7 mouse cellular contexts compared by ENCODE assay signal in genomic region chrX:74270902-74271551, GRCm38 (mm10). TPM values are rescaled to one million over a fixed set of nuclear protein-coding genes. Genes with fewer than 3 reads are reported as not detected.
DNase-seq lines count a peak whose midpoint lies in the region; ATAC-seq and TF ChIP-seq lines count a peak whose summit lies in the region.

No protein-coding gene starts in this region.

- no peak for TF ChIP-seq POLR2A in thymus, adult 2 months (IDR thresholded peaks at IDR 0.05; ENCODE audit: control insufficient read depth, extremely low read depth, insufficient read depth, low read length, poor library complexity)

- peaks cover 4% of the 10 kb centered on the region for H3K36me3 ChIP-seq in thymus, adult 2 months (ENCODE audit: control insufficient read depth, insufficient read depth, low read length)
- H3K36me3 ChIP-seq in heart, embryonic 10.5 days, result peaks cover 10% of the 10 kb centered on the region; the same call in 1 of the 2 replicates

- H3K9me3 ChIP-seq in heart, embryonic 10.5 days, result no peaks in the 10 kb centered on the region

- peak; percentile 4 for ATAC-seq in common myeloid progenitor, adult 5-6 weeks (replicated peaks; ENCODE audit: low read depth, poor library complexity, severe bottlenecking)

- no peaks in the 10 kb centered on the region for H3K27me3 ChIP-seq in thymus, adult 2 months (ENCODE audit: control insufficient read depth, insufficient read depth, low read length)
- H3K27me3 ChIP-seq in heart, embryonic 10.5 days (ENCODE audit: insufficient read depth, poor library complexity, severe bottlenecking), result no peaks in the 10 kb centered on the region

- no peak for TF ChIP-seq CTCF in thymus, adult 2 months (IDR thresholded peaks at IDR 0.05; ENCODE audit: borderline replicate concordance, control insufficient read depth, extremely low read depth, insufficient read depth, low read length, poor library complexity)

- H3K4me3 ChIP-seq in thymus, adult 2 months (ENCODE audit: control insufficient read depth, insufficient read depth, low read length), result peak overlapping the region; percentile 80
- peak overlapping the region; percentile 65 for H3K4me3 ChIP-seq in heart, embryonic 10.5 days

- whole genome bisulfite sequencing in thymus, adult 2 months, result 2% methylated on average over 27 of the region's 27 CpGs
- 15% methylated on average over 27 of the region's 27 CpGs for WGBS in heart, embryonic 10.5 days

- peaks cover 3% of the 10 kb centered on the region; the same call in 1 of the 2 replicates for H3K4me1 ChIP-seq in thymus, adult 2 months (replicated peaks; ENCODE audit: control insufficient read depth, insufficient read depth, low read length)
- H3K4me1 ChIP-seq in heart, embryonic 10.5 days, result no peaks in the 10 kb centered on the region

- H3K27ac ChIP-seq in thymus, adult 2 months (ENCODE audit: control insufficient read depth, insufficient read depth, low read length), result peak overlapping the region; percentile 50; the same call in 1 of the 2 replicates
- H3K27ac ChIP-seq in heart, embryonic 10.5 days, result peak overlapping the region; percentile 84

- DNase-seq in thymus, adult 2 months, result peak; percentile 4
- DNase-seq in thymus, adult 18-20 months, result no peak
- DNase-seq in heart, embryonic 10.5 days (ENCODE audit: low spot score), result no peak
- peak; percentile 51 for DNase-seq in kidney, postnatal 10 days
- DNase-seq in lung, postnatal 4 days, result peak; percentile 49 to 58
- DNase-seq in spleen, postnatal 10 days (ENCODE audit: low spot score in 2 of 2), result peak; percentile 33 to 37

RNA-seq across cellular contexts. Expression of gene Rpl10, which starts 0.4 kb away (rescaled TPM):
- 1,443 and 1,552 TPM in 2 replicates for polyA plus RNA-seq in thymus, adult 2 months (2012; rRNA removed)
- total RNA-seq in common myeloid progenitor, adult 5-6 weeks (2017), result 1,474 and 1,557 TPM in 2 replicates
- polyA plus RNA-seq in heart, embryonic 10.5 days (2016; fragmentation: Nextera tagmentation; extraction: Ambion mirVana), result 496 and 543 TPM in 2 replicates

RNA-seq across cellular contexts. Expression of gene Taz, which starts 10.7 kb away (rescaled TPM):
- polyA plus RNA-seq in thymus, adult 2 months (2012; rRNA removed), result 94.6 and 111 TPM in 2 replicates
- 26.1 and 34.3 TPM in 2 replicates for total RNA-seq in common myeloid progenitor, adult 5-6 weeks (2017)
- polyA plus RNA-seq in heart, embryonic 10.5 days (2016; fragmentation: Nextera tagmentation; extraction: Ambion mirVana), result 66.9 and 73.1 TPM in 2 replicates

RNA-seq across cellular contexts. Expression of gene Dnase1l1, which starts 11.1 kb away (rescaled TPM):
- polyA plus RNA-seq in thymus, adult 2 months (2012; rRNA removed), result 10.3 and 15.0 TPM in 2 replicates
- total RNA-seq in common myeloid progenitor, adult 5-6 weeks (2017), result 9.8 and 26.6 TPM in 2 replicates
- 11.1 and 11.2 TPM in 2 replicates for polyA plus RNA-seq in heart, embryonic 10.5 days (2016; fragmentation: Nextera tagmentation; extraction: Ambion mirVana)

RNA-seq across cellular contexts. Expression of gene Emd, which starts 16.5 kb away (rescaled TPM):
- 97.7 and 111 TPM in 2 replicates for polyA plus RNA-seq in thymus, adult 2 months (2012; rRNA removed)
- 90.2 and 104 TPM in 2 replicates for total RNA-seq in common myeloid progenitor, adult 5-6 weeks (2017)
- polyA plus RNA-seq in heart, embryonic 10.5 days (2016; fragmentation: Nextera tagmentation; extraction: Ambion mirVana), result 17.9 and 22.7 TPM in 2 replicates

RNA-seq across cellular contexts. Expression of gene Flna, which starts 21.4 kb away (rescaled TPM):
- polyA plus RNA-seq in thymus, adult 2 months (2012; rRNA removed), result 476 and 498 TPM in 2 replicates
- 400 and 472 TPM in 2 replicates for total RNA-seq in common myeloid progenitor, adult 5-6 weeks (2017)
- polyA plus RNA-seq in heart, embryonic 10.5 days (2016; fragmentation: Nextera tagmentation; extraction: Ambion mirVana), result 199 and 236 TPM in 2 replicates

Comparison
In these comparisons a context has a peak if more than half of its experiments do, and no peak if none do; other contexts are left out.
1. DNase-seq: peak in thymus, adult 2 months (single experiment), kidney, postnatal 10 days (single experiment), lung, postnatal 4 days (2 of 2) and spleen, postnatal 10 days (2 of 2); none in thymus, adult 18-20 months (0 of 2) and heart, embryonic 10.5 days (single experiment).